Mouse (Mus musculus) monocyte, adult 5-6 weeks (primary cell): ENCODE data around the gene BC004004. TPM values are rescaled to one million over a fixed set of nuclear protein-coding genes. Genes with fewer than 3 reads are reported as not detected.
A peak's percentile ranks its signal among the peaks of the same experiment; 100 is the strongest.
"Not testable (repeated sequence)": the region's sequence is repeated elsewhere in the genome, so short reads cannot be mapped to it uniquely, and the experiment has no call there.

Source experiments
- ATAC-seq: fragments of 153-309, 156-312 bp; replicated peaks from 2 replicates; pipeline ENCODE4 v1.8.0; 2017; ENCODE audit warnings: mild to moderate bottlenecking; ENCODE audit not compliant: low TSS enrichment, insufficient number of reproducible peaks, severe bottlenecking, poor library complexity, low FRiP score
- total RNA-seq: library from RNA; stranded (forward); fragments of 200-1000, 200-491, 200-594 nt; gene quantifications from 3 replicates; pipeline ENCODE4 v1.2.3, GENCODE M21; 2017

Gene BC004004
- total RNA-seq, 1 experiment from 2014 or later, result 84.4 TPM

DNA sequence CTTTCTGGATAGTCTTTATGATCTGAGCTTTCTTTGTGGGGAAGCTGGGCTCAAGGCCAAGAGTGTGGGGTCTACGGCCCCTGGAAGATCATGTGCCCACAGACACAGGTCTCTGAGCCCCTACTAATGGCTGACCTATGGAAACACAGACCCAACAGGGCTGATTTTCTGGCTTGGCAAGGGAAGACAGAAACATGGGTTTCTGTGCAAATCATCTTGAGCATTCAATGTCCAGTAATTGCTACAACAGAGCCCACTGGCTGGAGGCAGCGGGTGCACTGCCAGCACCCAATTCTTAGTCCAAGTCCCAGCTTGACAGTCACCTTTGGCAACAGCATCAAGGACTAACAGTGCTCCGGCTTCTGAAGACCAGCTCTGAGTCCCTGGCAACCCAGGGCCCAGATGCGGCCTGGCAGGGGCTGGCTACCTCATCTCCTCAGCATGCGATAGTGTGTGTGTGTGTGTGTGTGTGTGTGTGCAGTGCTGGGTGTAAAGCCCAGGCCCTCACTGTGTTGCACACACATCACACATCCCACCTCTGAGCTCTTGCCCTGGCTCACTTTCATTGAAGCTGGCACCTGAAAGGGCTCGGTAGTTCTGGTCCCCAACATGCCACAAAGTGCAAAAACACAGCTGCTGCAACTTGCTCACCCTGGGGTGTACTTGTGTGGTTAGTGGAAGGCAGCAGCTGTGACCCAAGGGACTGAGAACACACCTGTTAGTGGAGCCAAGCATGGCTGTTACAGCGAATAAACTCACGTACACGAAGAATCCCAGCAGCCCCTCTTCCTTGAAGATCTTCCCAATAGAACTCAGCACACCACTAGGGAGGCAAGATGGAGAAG, 69.6 kb downstream of the BC004004 start:
- no peak for ATAC-seq

GRCm38 (mm10) chr17:29339170-29339768, 70.7 kb downstream of the BC004004 start:
- ATAC-seq, result no peak

DNA sequence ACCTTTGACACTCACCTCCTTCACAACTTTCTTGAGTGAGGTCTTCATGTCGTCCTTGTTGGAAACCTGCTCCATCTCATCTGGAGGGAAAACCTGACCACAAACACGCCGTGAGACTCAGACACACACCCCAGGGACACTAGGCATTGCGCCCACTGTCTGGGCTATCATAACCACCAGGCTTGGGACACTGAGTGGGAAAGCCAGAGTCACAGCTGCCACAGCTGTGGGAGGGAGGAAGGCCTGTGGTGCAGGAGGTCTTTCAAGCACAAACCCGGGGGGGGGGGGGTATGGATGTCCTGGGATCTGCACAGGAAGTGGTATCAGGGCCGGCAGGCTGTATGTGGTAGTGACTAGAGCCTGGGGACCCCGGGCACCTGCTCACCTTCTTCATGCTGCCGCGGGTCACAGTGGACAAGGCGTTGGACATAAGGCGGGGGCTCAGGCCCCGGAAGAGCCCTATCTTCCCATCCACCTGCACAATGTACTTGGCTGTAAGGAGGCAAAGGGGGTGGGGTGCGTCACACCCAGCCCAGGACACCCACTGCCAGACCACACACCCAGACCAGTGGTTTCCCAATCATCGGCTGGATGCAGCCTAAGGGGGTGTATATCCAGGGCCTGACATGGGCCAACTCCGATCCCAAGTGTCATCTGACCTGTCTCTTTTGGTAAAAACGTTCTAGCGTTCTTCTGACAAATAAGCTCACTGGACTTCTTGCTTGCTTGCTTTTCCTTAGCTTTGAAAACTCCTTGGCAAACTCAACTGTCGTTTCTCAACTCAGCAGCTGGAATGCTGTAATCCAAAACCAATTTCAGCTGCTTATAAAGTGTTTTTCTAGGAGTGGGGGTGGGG, 72.0 kb downstream of the BC004004 start:
- no peak for ATAC-seq

GRCm38 (mm10) chr17:29341591-29342003, 73.0 kb downstream of the BC004004 start:
- peak; percentile 44 for ATAC-seq

GRCm38 (mm10) chr17:29342010-29342910, 73.7 kb downstream of the BC004004 start:
- no peak for ATAC-seq

DNA sequence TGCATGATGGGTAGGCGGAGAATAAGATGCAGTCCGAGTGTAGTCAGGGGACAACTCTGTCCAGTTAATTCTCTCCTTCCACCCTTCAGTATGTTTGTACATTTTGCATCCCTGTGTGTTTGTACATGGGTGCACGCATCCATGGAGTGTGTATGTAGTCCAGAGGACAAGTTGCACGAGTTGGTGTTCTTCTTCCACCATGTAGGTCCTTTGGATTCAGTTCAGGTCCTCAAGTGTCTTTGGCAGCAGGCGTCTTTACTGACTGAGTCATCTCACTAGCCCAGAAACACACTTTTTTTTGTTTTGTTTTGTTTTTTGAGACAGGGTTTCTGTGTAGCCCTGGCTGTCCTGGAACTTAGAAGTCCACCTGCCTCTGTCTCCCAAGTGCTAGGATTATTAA, 74.7 kb downstream of the BC004004 start:
- ATAC-seq, result no peak

GRCm38 (mm10) chr17:29345272-29345671, 76.7 kb downstream of the BC004004 start:
- no peak for ATAC-seq

GRCm38 (mm10) chr17:29346496-29347125, 78.0 kb downstream of the BC004004 start:
- ATAC-seq, result no peak

GRCm38 (mm10) chr17:29347126-29347644, 78.6 kb downstream of the BC004004 start:
- ATAC-seq, result no peak

GRCm38 (mm10) chr17:29347645-29348256, 79.2 kb downstream of the BC004004 start, which contains the start of gene Mtch1:
Gene Mtch1 (minus strand): TSS chr17:29347934.
- peak; percentile 97 for ATAC-seq

DNA sequence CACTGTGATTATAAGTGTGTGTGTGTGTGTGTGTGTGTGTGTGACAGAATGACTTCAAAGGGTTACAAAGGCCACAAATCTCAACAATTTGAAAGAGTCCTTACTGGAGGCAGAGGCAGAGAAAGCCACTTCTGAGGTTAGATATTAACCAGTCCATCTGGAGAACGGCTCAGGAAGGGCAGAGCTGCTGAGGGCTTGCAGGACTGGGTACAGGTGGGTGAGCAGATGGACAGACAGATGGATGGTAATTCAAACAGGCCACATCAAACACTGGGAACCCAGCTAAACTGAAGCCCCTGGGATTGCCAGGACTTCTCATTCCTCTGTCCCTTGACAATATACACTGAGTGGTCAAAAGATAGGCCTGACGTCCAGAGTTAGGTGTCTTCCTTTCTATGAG, 80.4 kb downstream of the BC004004 start:
- ATAC-seq, result no peak

- not testable (repeated sequence) for ATAC-seq
Measured at GRCm38 (mm10) chr17:29351056-29351455, 82.5 kb downstream of the BC004004 start.

- ATAC-seq, result no peak
Measured at GRCm38 (mm10) chr17:29355461-29355840, 86.9 kb downstream of the BC004004 start.

GRCm38 (mm10) chr17:29355841-29356478, 87.4 kb downstream of the BC004004 start:
- ATAC-seq, result no peak

DNA sequence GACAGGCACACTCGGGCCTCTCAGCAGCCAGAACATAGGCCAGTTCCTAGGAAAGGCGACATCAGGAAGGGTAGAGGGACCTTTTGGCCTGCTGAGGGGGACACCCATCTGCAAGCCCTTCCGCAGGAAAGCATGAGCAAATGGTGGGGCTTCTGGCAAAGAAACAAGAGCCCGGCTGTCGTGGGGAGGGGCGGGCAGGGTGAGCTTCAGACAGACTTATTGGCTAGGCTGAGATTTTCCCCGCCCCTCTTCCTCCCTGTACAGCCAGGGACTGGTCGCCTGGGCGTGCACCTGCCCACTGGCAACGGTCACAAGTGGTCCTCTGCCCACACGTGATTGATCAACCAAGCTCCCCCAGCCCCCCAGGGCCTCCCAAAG, 87.9 kb downstream of the BC004004 start:
- ATAC-seq, result no peak

DNA sequence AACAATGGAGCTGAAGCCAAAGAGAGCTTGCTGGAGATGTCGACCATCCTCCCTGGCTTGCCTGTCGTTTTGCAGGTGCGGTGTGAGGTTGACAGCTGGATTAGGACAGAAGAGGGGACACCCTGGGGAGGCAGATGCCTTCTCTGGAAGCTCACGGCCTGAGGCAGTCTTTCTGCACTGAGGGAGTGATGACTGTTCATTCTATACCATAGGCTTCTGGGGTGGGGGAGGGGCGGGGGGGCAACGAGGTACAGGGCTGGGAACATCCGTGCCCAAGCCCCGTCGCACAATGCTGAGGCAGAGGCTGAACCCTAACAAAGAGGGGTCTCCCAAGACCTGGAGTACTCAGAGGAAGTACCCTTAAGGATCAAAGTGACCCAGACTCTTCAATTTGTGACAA, 88.3 kb downstream of the BC004004 start:
- ATAC-seq, result no peak

- no peak for ATAC-seq
Measured at GRCm38 (mm10) chr17:29358928-29359327, 90.3 kb downstream of the BC004004 start.
